Mouse (Mus musculus) G1E (cell line): ENCODE data around the gene Schip1. TPM values are rescaled to one million over a fixed set of nuclear protein-coding genes. Genes with fewer than 3 reads are reported as not detected.

ENCODE experiments used
- ATAC-seq: 2 replicates; pipeline ENCODE4 v1.8.0; 2016; ENCODE audit warnings: mild to moderate bottlenecking; ENCODE audit not compliant: insufficient number of reproducible peaks, poor library complexity, low FRiP score, severe bottlenecking; ENCODE audit errors: extremely low read depth
- DNase-seq: peaks from one replicate; pipeline ENCODE4 v3.0.0; 2012; ENCODE audit warnings: low spot score
- H3K27me3 ChIP-seq: 2 replicates; pipeline ENCODE4 v1.6.1; 2012; ENCODE audit warnings: mild to moderate bottlenecking, low read length, inconsistent platforms; ENCODE audit not compliant: insufficient read depth
- H3K36me3 ChIP-seq: replicated peaks from 2 replicates; pipeline ENCODE3; 2012; ENCODE audit warnings: mild to moderate bottlenecking, inconsistent platforms
- H3K4me1 ChIP-seq: 2 replicates; pipeline ENCODE4 v1.6.1; 2012; ENCODE audit warnings: low read depth, low read length, inconsistent platforms, mixed read lengths; ENCODE audit not compliant: insufficient read depth
- H3K4me3 ChIP-seq: 2 replicates; pipeline ENCODE4 v1.5.1; 2012; ENCODE audit warnings: low read depth, mild to moderate bottlenecking, inconsistent platforms, low read length, moderate library complexity, mixed read lengths
- H3K9me3 ChIP-seq: replicated peaks from 2 replicates; pipeline ENCODE4 v1.6.1; 2012; ENCODE audit warnings: inconsistent platforms
- CTCF ChIP-seq: IDR thresholded peaks from 2 replicates; pipeline ENCODE4 v1.5.1; 2012; ENCODE audit warnings: low read depth, low read length, inconsistent platforms, mixed read lengths
- GATA1 ChIP-seq: IDR thresholded peaks from 2 replicates; pipeline ENCODE4 v1.6.1; 2012; ENCODE audit warnings: borderline replicate concordance, low read length, inconsistent platforms, mixed read lengths
- GATA2 ChIP-seq: IDR thresholded peaks from 2 replicates; pipeline ENCODE4 v1.6.1; 2012; ENCODE audit warnings: low read depth, low read length, inconsistent platforms, borderline replicate concordance
- POLR2AphosphoS5 ChIP-seq: IDR thresholded peaks from 2 replicates; pipeline ENCODE4 v1.6.1; 2012; ENCODE audit warnings: low read depth, low read length, inconsistent platforms; ENCODE audit not compliant: insufficient replicate concordance
- TAL1 ChIP-seq: conservative IDR thresholded peaks from 2 replicates; pipeline ENCODE4 v1.6.1; 2012; ENCODE audit warnings: low read depth, low read length, inconsistent platforms, mixed read lengths
- polyA plus RNA-seq: library from polyadenylated mRNA; stranded (reverse); fragments of >175 nt; gene quantifications from 2 replicates; pipeline ENCODE4 v1.2.3, GENCODE M21; 2012
- total RNA-seq, 2 experiments: library from RNA; stranded (forward) in 1 of 2; stranded (reverse) in 1 of 2; fragments of 200-1000 nt in 1 of 2; fragments of >200 nt in 1 of 2; fragmentation: Nextera tagmentation in 1 of 2; gene quantifications; 2 replicates each; pipeline ENCODE4 v1.2.3; 2014 to 2017

Schip1 gene
- total and polyA plus RNA-seq, 3 experiments: 0.16 TPM; not detected in 2

- ATAC-seq: no peak
- Histone ChIP-seq H3K4me3 (no peak overlapping the region), H3K36me3 (no peaks in the 10 kb centered on the region), H3K27me3 (no peaks in the 10 kb centered on the region), H3K4me1 (no peaks in the 10 kb centered on the region), H3K9me3 (peaks cover 26% of the 10 kb centered on the region)
- TF ChIP-seq POLR2AphosphoS5 (no peak), TAL1 (no peak), GATA1 (no peak), GATA2 (no peak), CTCF (no peak)
- no peak for DNase-seq
These were observed 578.3 kb downstream of the Schip1 start for GRCm38 (mm10) chr3:68642935-68643334.

GRCm38 (mm10) chr3:68646387-68647130 is 582.0 kb downstream of the Schip1 start:
- ATAC-seq (no peak), DNase-seq (no peak)
- H3K9me3 ChIP-seq: peaks cover 25% of the 10 kb centered on the region
- no peak for TF ChIP-seq CTCF
- no peaks in the 10 kb centered on the region for H3K27me3 ChIP-seq
- H3K36me3 ChIP-seq: no peaks in the 10 kb centered on the region
- H3K4me3 ChIP-seq: no peak overlapping the region
- no peaks in the 10 kb centered on the region for H3K4me1 ChIP-seq

GRCm38 (mm10) chr3:68647282-68647681 is 582.7 kb downstream of the Schip1 start:
- TF ChIP-seq TAL1 (no peak), GATA1 (no peak), CTCF (no peak), GATA2 (no peak)
- no peak for ATAC-seq
- DNase-seq: no peak
- Histone ChIP-seq H3K36me3 (no peaks in the 10 kb centered on the region), H3K9me3 (peaks cover 25% of the 10 kb centered on the region), H3K4me1 (no peaks in the 10 kb centered on the region), H3K4me3 (no peak overlapping the region), H3K27me3 (no peaks in the 10 kb centered on the region)

- Histone ChIP-seq H3K4me3 (no peak overlapping the region), H3K36me3 (no peaks in the 10 kb centered on the region), H3K9me3 (peaks cover 21% of the 10 kb centered on the region), H3K4me1 (no peaks in the 10 kb centered on the region), H3K27me3 (no peaks in the 10 kb centered on the region)
- TF ChIP-seq GATA2: no peak
- TF ChIP-seq TAL1: no peak
- TF ChIP-seq CTCF: no peak
- no peak for TF ChIP-seq POLR2AphosphoS5
- ATAC-seq (no peak), DNase-seq (no peak)
These were observed 585.6 kb downstream of the Schip1 start for GRCm38 (mm10) chr3:68650251-68650650.

- TF ChIP-seq CTCF: no peak
- TF ChIP-seq GATA2: no peak
- TF ChIP-seq GATA1: no peak
- no peaks in the 10 kb centered on the region for H3K36me3 ChIP-seq
- no peaks in the 10 kb centered on the region for H3K4me1 ChIP-seq
- H3K27me3 ChIP-seq: no peaks in the 10 kb centered on the region
- no peak overlapping the region for H3K4me3 ChIP-seq
- no peak for ATAC-seq
- DNase-seq: no peak
- H3K9me3 ChIP-seq: peaks cover 31% of the 10 kb centered on the region
These were observed 592.2 kb downstream of the Schip1 start for GRCm38 (mm10) chr3:68656607-68657352.

GRCm38 (mm10) chr3:68657589-68658245 is 593.1 kb downstream of the Schip1 start:
- Histone ChIP-seq H3K27me3 (no peaks in the 10 kb centered on the region), H3K4me1 (no peaks in the 10 kb centered on the region), H3K36me3 (no peaks in the 10 kb centered on the region), H3K9me3 (peaks cover 35% of the 10 kb centered on the region), H3K4me3 (no peak overlapping the region)
- no peak for ATAC-seq
- TF ChIP-seq CTCF (no peak), POLR2AphosphoS5 (no peak), GATA1 (no peak), GATA2 (no peak), TAL1 (no peak)
- no peak for DNase-seq
